In the genomic region with DNA sequence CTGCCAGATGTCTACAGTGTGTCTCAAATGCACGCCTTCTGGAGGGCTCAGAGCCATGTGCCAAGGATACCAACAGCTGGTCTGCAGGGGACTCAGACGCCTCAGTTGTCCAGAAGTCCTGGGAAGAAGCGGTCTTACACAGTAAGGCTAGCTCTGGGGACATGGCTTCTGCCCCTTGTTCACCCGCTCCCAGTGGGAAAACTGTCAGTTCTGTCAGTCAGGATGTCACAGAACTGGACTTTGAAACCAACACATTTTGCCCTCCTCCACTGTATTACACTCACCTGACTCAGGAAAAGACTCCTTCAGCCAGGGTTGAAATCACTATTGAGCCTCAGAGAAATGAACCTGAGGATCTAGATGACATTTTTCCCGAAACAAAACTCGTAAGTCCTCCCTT, we compare ENCODE assay signal across 9 mouse cellular contexts. TPM values are rescaled to one million over a fixed set of nuclear protein-coding genes. Genes with fewer than 3 reads are reported as not detected.
DNase-seq lines count a peak whose midpoint lies in the region; ATAC-seq and TF ChIP-seq lines count a peak whose summit lies in the region.
"Had no signal": no experiment of that assay in that cellular context is flagged by ENCODE, and none has a peak within 500 bp of the region (broad histone marks: within the 10 kb centered on the region; RNA-seq: fewer than 3 reads in every experiment).

No protein-coding gene starts in this region.

- TF ChIP-seq POLR2A in bone marrow, adult 2 months (IDR thresholded peaks at IDR 0.05; ENCODE audit: borderline replicate concordance, control insufficient read depth, low read depth, low read length) = no peak

- H3K4me1 ChIP-seq in heart, embryonic 13.5 days = peaks cover 32% of the 10 kb centered on the region
- H3K4me1 ChIP-seq in bone marrow, adult 2 months (ENCODE audit: control insufficient read depth, insufficient read depth, low read length) = no peaks in the 10 kb centered on the region; the same call in 1 of the 2 replicates
- peaks cover 4% of the 10 kb centered on the region for H3K4me1 ChIP-seq in hindbrain, embryonic 16.5 days (ENCODE audit: control insufficient read depth, insufficient read depth, low read depth, low read length)
- peaks cover 5% of the 10 kb centered on the region; the same call in 1 of the 2 replicates for H3K4me1 ChIP-seq in liver, embryonic 16.5 days (ENCODE audit: control insufficient read depth, low read depth, low read length)

- no peak for DNase-seq in heart, adult 9 months (ENCODE audit: low spot score in 2 of 2)
- no peak for DNase-seq in ovary, adult 18-20 months (ENCODE audit: low spot score)
- DNase-seq in embryo, embryonic 10 days (ENCODE audit: low spot score) = no peak
- DNase-seq: thymus, postnatal 14 days had no signal

- peak overlapping the region; percentile 72 for H3K4me3 ChIP-seq in heart, embryonic 13.5 days
- H3K4me3 ChIP-seq in bone marrow, adult 2 months (replicated peaks; ENCODE audit: control insufficient read depth, low read depth, low read length) = peak overlapping the region; percentile 58
- peak overlapping the region; percentile 57 for H3K4me3 ChIP-seq in hindbrain, embryonic 16.5 days (ENCODE audit: low read length)
- H3K4me3 ChIP-seq in liver, embryonic 16.5 days (ENCODE audit: low read depth, low read length) = peak overlapping the region; percentile 62; the same call in 1 of the 2 replicates

- WGBS in heart, embryonic 13.5 days = 92% methylated on average over 6 of the region's 6 CpGs
- 88% methylated on average over 6 of the region's 6 CpGs for WGBS in bone marrow, adult 2 months
- WGBS in hindbrain, embryonic 16.5 days = 89% methylated on average over 6 of the region's 6 CpGs
- WGBS in liver, embryonic 16.5 days (ENCODE audit: insufficient replicate concordance) = 71% methylated on average over 6 of the region's 6 CpGs

- peaks cover 23% of the 10 kb centered on the region for H3K9me3 ChIP-seq in heart, embryonic 13.5 days
- peaks cover 18% of the 10 kb centered on the region for H3K9me3 ChIP-seq in hindbrain, embryonic 16.5 days (ENCODE audit: control insufficient read depth, low read length)
- peaks cover 7% of the 10 kb centered on the region for H3K9me3 ChIP-seq in liver, embryonic 16.5 days (replicated peaks; ENCODE audit: control insufficient read depth, low read length)

- H3K4me2 ChIP-seq in heart, embryonic 13.5 days = peak overlapping the region; percentile 87
- peak overlapping the region; percentile 82 for H3K4me2 ChIP-seq in hindbrain, embryonic 16.5 days (ENCODE audit: low read length)
- H3K4me2 ChIP-seq in liver, embryonic 16.5 days (ENCODE audit: low read depth, low read length) = peak overlapping the region; percentile 69; the same call in 1 of the 2 replicates

- ATAC-seq in heart, embryonic 13.5 days (ENCODE audit: extremely low read depth, insufficient number of reproducible peaks, low FRiP score, low TSS enrichment) = no peak
- no peak for ATAC-seq in hindbrain, embryonic 16.5 days
- ATAC-seq in liver, embryonic 16.5 days (ENCODE audit: low read depth) = no peak
- ATAC-seq in activated CD4-positive, CD25-positive, alpha-beta regulatory T cell, adult 4 months = no peak

- no peak overlapping the region for H3K27ac ChIP-seq in heart, embryonic 13.5 days (replicated peaks)
- no peak overlapping the region for H3K27ac ChIP-seq in bone marrow, adult 2 months (ENCODE audit: control insufficient read depth, insufficient read depth, low read depth, low read length, poor library complexity)
- no peak overlapping the region; the same call in 1 of the 2 replicates for H3K27ac ChIP-seq in hindbrain, embryonic 16.5 days (ENCODE audit: low read depth, low read length)
- H3K27ac ChIP-seq in liver, embryonic 16.5 days (ENCODE audit: low read length) = no peak overlapping the region

- no peak for TF ChIP-seq CTCF in bone marrow, adult 2 months (IDR thresholded peaks at IDR 0.05; ENCODE audit: control insufficient read depth, insufficient read depth, low read length)

- H3K27me3 ChIP-seq in heart, embryonic 13.5 days (replicated peaks) = no peaks in the 10 kb centered on the region
- no peaks in the 10 kb centered on the region for H3K27me3 ChIP-seq in hindbrain, embryonic 16.5 days (replicated peaks; ENCODE audit: control insufficient read depth, insufficient read depth, low read length)
- H3K27me3 ChIP-seq in liver, embryonic 16.5 days (ENCODE audit: control insufficient read depth, insufficient read depth, low read depth, low read length) = no peaks in the 10 kb centered on the region; the same call in 1 of the 2 replicates

- H3K9ac ChIP-seq in heart, embryonic 13.5 days = peak overlapping the region; percentile 83
- peak overlapping the region; percentile 75 for H3K9ac ChIP-seq in hindbrain, embryonic 16.5 days (ENCODE audit: low read depth, low read length)
- no peak overlapping the region for H3K9ac ChIP-seq in liver, embryonic 16.5 days (ENCODE audit: low read depth, low read length)

- peaks cover 21% of the 10 kb centered on the region for H3K36me3 ChIP-seq in heart, embryonic 13.5 days
- H3K36me3 ChIP-seq in hindbrain, embryonic 16.5 days (ENCODE audit: control insufficient read depth, insufficient read depth, low read length) = peaks cover 6% of the 10 kb centered on the region; the same call in 1 of the 2 replicates
- no peaks in the 10 kb centered on the region for H3K36me3 ChIP-seq in liver, embryonic 16.5 days (ENCODE audit: control insufficient read depth, insufficient read depth)

RNA-seq across cellular contexts. Expression of gene Map10, which starts 0.8 kb away (rescaled TPM):
- polyA plus RNA-seq in heart, embryonic 13.5 days (2015; fragmentation: Nextera tagmentation; extraction: Ambion mirVana) = 4.9 and 5.9 TPM in 2 replicates
- polyA plus RNA-seq in bone marrow, adult 2 months (2011; ENCODE audit: insufficient read depth, insufficient read length, low replicate concordance, missing spikeins) = 0.36 and 0.42 TPM in 2 replicates
- 6.3 and 6.7 TPM in 2 replicates for polyA plus RNA-seq in hindbrain, embryonic 16.5 days (2015; fragmentation: Nextera tagmentation; extraction: Ambion mirVana)
- 0.63 and 0.78 TPM in 2 replicates for polyA plus RNA-seq in liver, embryonic 16.5 days (2015; fragmentation: Nextera tagmentation; extraction: Ambion mirVana)
- under 1 TPM; 0.17 to 0.46 TPM for polyA plus RNA-seq in activated CD4-positive, CD25-positive, alpha-beta regulatory T cell, adult 4 months (2017; shearing (Covaris generic))

RNA-seq across cellular contexts. Expression of gene Ntpcr, which starts 59.3 kb away (rescaled TPM):
- polyA plus RNA-seq in heart, embryonic 13.5 days (2015; fragmentation: Nextera tagmentation; extraction: Ambion mirVana) = 25.7 and 25.9 TPM in 2 replicates
- 7.6 and 11.5 TPM in 2 replicates for polyA plus RNA-seq in bone marrow, adult 2 months (2011; ENCODE audit: insufficient read depth, insufficient read length, low replicate concordance, missing spikeins)
- 35.4 and 37.6 TPM in 2 replicates for polyA plus RNA-seq in hindbrain, embryonic 16.5 days (2015; fragmentation: Nextera tagmentation; extraction: Ambion mirVana)
- 11.0 and 12.2 TPM in 2 replicates for polyA plus RNA-seq in liver, embryonic 16.5 days (2015; fragmentation: Nextera tagmentation; extraction: Ambion mirVana)
- polyA plus RNA-seq in activated CD4-positive, CD25-positive, alpha-beta regulatory T cell, adult 4 months (2017; shearing (Covaris generic)) = 10 to 100 TPM; 31.1 to 34.3 TPM
